In the genomic region with DNA sequence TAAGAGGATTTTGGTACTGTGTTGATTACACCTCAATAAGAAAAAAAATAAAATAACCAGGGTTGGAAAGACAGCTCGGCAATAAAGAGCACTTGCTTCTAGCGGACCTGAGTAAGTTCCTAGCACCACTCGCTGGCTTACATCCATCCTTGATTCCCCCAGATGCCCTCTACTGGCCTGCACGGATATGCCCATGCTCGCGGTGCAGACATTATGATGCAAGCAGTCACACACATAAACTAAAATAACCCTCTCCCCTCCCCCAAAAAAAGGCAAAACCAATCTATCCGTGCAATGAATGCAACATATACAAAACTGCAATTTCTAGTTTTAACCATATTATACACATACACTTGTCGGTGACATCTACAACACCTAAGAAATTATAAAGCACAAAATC, we compare ENCODE assay signal across 8 mouse cellular contexts. TPM values are rescaled to one million over a fixed set of nuclear protein-coding genes. Genes with fewer than 3 reads are reported as not detected.
DNase-seq lines count a peak whose midpoint lies in the region; ATAC-seq and TF ChIP-seq lines count a peak whose summit lies in the region.

No protein-coding gene starts in this region.

- 80% methylated on average over 8 of the region's 8 CpGs for WGBS in intestine, embryonic 15.5 days
- 84% methylated on average over 8 of the region's 8 CpGs for WGBS in neural tube, embryonic 13.5 days

- no peaks in the 10 kb centered on the region for H3K27me3 ChIP-seq in intestine, embryonic 15.5 days (replicated peaks)
- no peaks in the 10 kb centered on the region for H3K27me3 ChIP-seq in neural tube, embryonic 13.5 days

- no peaks in the 10 kb centered on the region for H3K9me3 ChIP-seq in intestine, embryonic 15.5 days
- no peaks in the 10 kb centered on the region for H3K9me3 ChIP-seq in neural tube, embryonic 13.5 days

- no peaks in the 10 kb centered on the region for H3K36me3 ChIP-seq in intestine, embryonic 15.5 days
- no peaks in the 10 kb centered on the region for H3K36me3 ChIP-seq in neural tube, embryonic 13.5 days

- no peak for TF ChIP-seq CTCF in cortical plate, adult 2 months (IDR thresholded peaks at IDR 0.05; ENCODE audit: extremely low read depth, insufficient read depth, low read length)

- no peak overlapping the region for H3K27ac ChIP-seq in cortical plate, adult 2 months (ENCODE audit: insufficient read depth, low read length)
- H3K27ac ChIP-seq in intestine, embryonic 15.5 days = no peak overlapping the region
- no peak overlapping the region; the same call in 1 of the 2 replicates for H3K27ac ChIP-seq in neural tube, embryonic 13.5 days (replicated peaks)

- H3K4me1 ChIP-seq in cortical plate, adult 2 months (ENCODE audit: control insufficient read depth, insufficient read depth, low read length) = no peaks in the 10 kb centered on the region
- no peaks in the 10 kb centered on the region; the same call in 1 of the 2 replicates for H3K4me1 ChIP-seq in intestine, embryonic 15.5 days (replicated peaks)
- H3K4me1 ChIP-seq in neural tube, embryonic 13.5 days (replicated peaks) = peaks cover 12% of the 10 kb centered on the region

- ATAC-seq in intestine, embryonic 15.5 days = no peak
- ATAC-seq in neural tube, embryonic 13.5 days (ENCODE audit: low read depth) = no peak
- no peak for ATAC-seq in erythroid progenitor cell, adult 5-6 weeks (replicated peaks; ENCODE audit: low FRiP score, poor library complexity, severe bottlenecking)

- DNase-seq in cerebellum, postnatal 14 days = peak; percentile 13 to 27
- DNase-seq in cerebellum, postnatal 25 days = no peak
- DNase-seq in 3T3-L1 (ENCODE audit: low read depth, low spot score) = peak; percentile 56
- no peak for DNase-seq in adrenal gland, postnatal 25 days

- no peak overlapping the region; the same call in 1 of the 2 replicates for H3K9ac ChIP-seq in intestine, embryonic 15.5 days
- H3K9ac ChIP-seq in neural tube, embryonic 13.5 days = peak overlapping the region; percentile 78

- peak overlapping the region; percentile 72; the same call in 1 of the 2 replicates for H3K4me3 ChIP-seq in cortical plate, adult 2 months (ENCODE audit: insufficient read depth, low read length)
- peak overlapping the region; percentile 94 for H3K4me3 ChIP-seq in intestine, embryonic 15.5 days (replicated peaks)
- H3K4me3 ChIP-seq in neural tube, embryonic 13.5 days = peak overlapping the region; percentile 57

- no peak for TF ChIP-seq POLR2A in cortical plate, adult 2 months (IDR thresholded peaks at IDR 0.05; ENCODE audit: extremely low read depth, insufficient read depth, low read length)

- peak overlapping the region; percentile 70 for H3K4me2 ChIP-seq in intestine, embryonic 15.5 days (replicated peaks)
- H3K4me2 ChIP-seq in neural tube, embryonic 13.5 days = peak overlapping the region; percentile 77

RNA-seq across cellular contexts. Expression of a gene that starts 0.9 kb away (rescaled TPM):
- polyA plus RNA-seq in cortical plate, adult 2 months (2012; rRNA removed) = 20.0 and 20.9 TPM in 2 replicates
- 19.0 and 20.6 TPM in 2 replicates for polyA plus RNA-seq in intestine, embryonic 15.5 days (2015; fragmentation: Nextera tagmentation; extraction: Ambion mirVana)
- polyA plus RNA-seq in neural tube, embryonic 13.5 days (2015; fragmentation: Nextera tagmentation; extraction: Ambion mirVana) = 13.3 and 15.9 TPM in 2 replicates
- total RNA-seq in adrenal gland, postnatal 25 days (2021) = 10.4 and 12.4 TPM in 2 replicates
- 8.8 and 9.7 TPM in 2 replicates for total RNA-seq in erythroid progenitor cell, adult 5-6 weeks (2015; ENCODE audit: low replicate concordance)
- 17.5 and 23.9 TPM in 2 replicates for total RNA-seq in erythroid progenitor cell, adult 5-6 weeks (2017; ENCODE audit: low replicate concordance)

Comparison
In these comparisons a context has a peak if more than half of its experiments do, and no peak if none do; other contexts are left out.
1. DNase-seq: peak in cerebellum, postnatal 14 days (2 of 2) and 3T3-L1 (single experiment); none in cerebellum, postnatal 25 days (0 of 2) and adrenal gland, postnatal 25 days (single experiment).
2. Peak in every context shown above with its lines, with median percentiles within 50 percentile points of each other: H3K4me3 ChIP-seq.